Mouse (Mus musculus): ENCODE measurements around the gene Irf2bpl. TPM values are rescaled to one million over a fixed set of nuclear protein-coding genes. Genes with fewer than 3 reads are reported as not detected.
A peak's percentile ranks its signal among the peaks of the same experiment; 100 is the strongest.

Irf2bpl gene
- polyA plus RNA-seq, 1 experiment from 2014 or later, result 55.7 TPM

- no peak for ATAC-seq (ENCODE audit: insufficient number of reproducible peaks, insufficient read depth, low FRiP score, low TSS enrichment, low read depth)
- Histone ChIP-seq H3K9me3 (no peaks in the 10 kb centered on the region), H3K9ac (replicated peaks) (no peak overlapping the region), H3K27ac (no peak overlapping the region), H3K27me3 (peaks cover 34% of the 10 kb centered on the region), H3K4me1 (replicated peaks) (peaks cover 45% of the 10 kb centered on the region), H3K4me2 (no peak overlapping the region), H3K36me3 (no peaks in the 10 kb centered on the region), H3K4me3 (replicated peaks) (no peak overlapping the region)
- 59% methylated on average over 6 of the region's 6 CpGs for WGBS
These were observed 30.2 kb upstream of the Irf2bpl start for GRCm38 (mm10) chr12:86914756-86915155.

GRCm38 (mm10) chr12:86914351-86914750, 29.8 kb upstream of the Irf2bpl start:
- Histone ChIP-seq H3K27me3 (peaks cover 34% of the 10 kb centered on the region), H3K9me3 (no peaks in the 10 kb centered on the region), H3K4me3 (replicated peaks) (no peak overlapping the region), H3K4me1 (replicated peaks) (peaks cover 48% of the 10 kb centered on the region), H3K9ac (replicated peaks) (no peak overlapping the region), H3K4me2 (no peak overlapping the region), H3K36me3 (no peaks in the 10 kb centered on the region), H3K27ac (no peak overlapping the region)
- ATAC-seq (ENCODE audit: insufficient number of reproducible peaks, insufficient read depth, low FRiP score, low TSS enrichment, low read depth), result no peak
- 61% methylated on average over 2 of the region's 2 CpGs for WGBS

DNA sequence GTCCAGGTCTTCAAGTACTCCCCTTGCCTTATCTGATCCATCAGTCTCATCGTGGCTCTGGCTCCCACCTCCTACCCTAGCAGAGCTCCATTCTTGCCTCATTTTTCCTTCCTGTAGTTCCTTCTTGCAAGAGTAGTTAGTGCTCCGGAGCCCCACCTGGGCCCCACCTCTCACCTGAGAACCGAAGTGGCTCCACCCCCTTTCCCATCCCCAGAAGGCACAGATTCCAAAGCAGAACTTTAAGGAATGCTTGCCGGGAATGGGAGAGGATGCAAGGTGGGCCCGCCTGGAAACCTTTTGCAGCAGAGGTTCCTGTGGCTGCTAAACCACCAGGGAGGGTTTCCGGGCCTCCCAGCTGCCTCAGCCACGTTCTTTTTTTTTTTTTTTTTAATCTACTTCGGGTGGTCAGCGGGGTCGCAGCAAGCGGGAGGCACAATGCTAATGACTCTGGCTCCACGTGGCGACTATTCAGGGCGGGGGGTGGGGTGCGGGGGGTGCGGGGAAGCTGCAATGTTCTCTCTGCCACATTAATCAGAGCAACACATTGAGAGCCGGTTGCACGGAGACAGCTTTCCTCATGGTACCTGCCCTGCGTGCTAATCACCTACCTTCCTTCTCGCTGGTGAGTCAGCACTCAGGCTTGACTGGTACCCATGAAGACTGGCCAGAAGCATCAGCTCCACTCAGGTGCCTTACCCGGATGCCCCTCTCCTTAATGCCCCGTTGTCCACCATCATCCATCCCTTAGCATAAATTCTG, 27.9 kb upstream of the Irf2bpl start:
- H3K36me3 ChIP-seq, result no peaks in the 10 kb centered on the region
- 7% methylated on average over 22 of the region's 22 CpGs for WGBS
- H3K27me3 ChIP-seq, result peaks cover 38% of the 10 kb centered on the region
- no peaks in the 10 kb centered on the region for H3K9me3 ChIP-seq
- H3K4me1 ChIP-seq (replicated peaks), result peaks cover 34% of the 10 kb centered on the region
- H3K4me2 ChIP-seq, result peak overlapping the region; percentile 43
- H3K27ac ChIP-seq, result no peak overlapping the region
- no peak for ATAC-seq (ENCODE audit: insufficient number of reproducible peaks, insufficient read depth, low FRiP score, low TSS enrichment, low read depth)
- H3K9ac ChIP-seq (replicated peaks), result 0 out of 2 replicates have a peak overlapping the region, but pooled peaks have one; percentile 34
- peak overlapping the region; percentile 8; the same call in 1 of the 2 replicates for H3K4me3 ChIP-seq (replicated peaks)

DNA sequence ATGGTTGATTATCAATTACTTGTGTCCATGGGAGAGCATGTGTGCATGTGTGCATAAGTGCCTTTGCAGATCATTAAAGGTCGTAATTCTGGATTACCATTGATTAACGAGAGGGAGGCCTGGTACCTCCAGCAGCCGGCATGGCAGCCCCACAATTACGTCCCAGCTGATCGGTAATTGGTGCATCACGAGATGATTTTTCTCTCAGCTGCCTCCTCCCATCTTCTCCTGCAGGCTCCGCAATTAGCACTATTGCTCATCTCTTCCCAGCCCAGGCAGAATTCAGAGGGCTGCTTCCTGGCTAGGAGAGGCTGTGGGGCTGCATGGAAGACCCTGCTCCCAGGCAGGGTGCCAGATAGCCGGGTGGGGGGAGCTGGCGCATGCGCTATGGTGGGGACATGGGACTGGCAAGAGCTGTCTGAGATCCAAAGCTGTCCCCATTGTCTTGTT, 26.9 kb upstream of the Irf2bpl start:
- 20% methylated on average over 10 of the region's 10 CpGs for WGBS
- H3K4me1 ChIP-seq (replicated peaks), result peaks cover 35% of the 10 kb centered on the region
- H3K27me3 ChIP-seq, result peaks cover 41% of the 10 kb centered on the region
- H3K9me3 ChIP-seq, result no peaks in the 10 kb centered on the region
- H3K4me3 ChIP-seq (replicated peaks), result no peak overlapping the region
- no peak overlapping the region for H3K27ac ChIP-seq
- H3K9ac ChIP-seq (replicated peaks), result no peak overlapping the region; the same call in 1 of the 2 replicates
- peak overlapping the region; percentile 43; the same call in 1 of the 2 replicates for H3K4me2 ChIP-seq
- ATAC-seq (ENCODE audit: insufficient number of reproducible peaks, insufficient read depth, low FRiP score, low TSS enrichment, low read depth), result no peak
- no peaks in the 10 kb centered on the region for H3K36me3 ChIP-seq

DNA sequence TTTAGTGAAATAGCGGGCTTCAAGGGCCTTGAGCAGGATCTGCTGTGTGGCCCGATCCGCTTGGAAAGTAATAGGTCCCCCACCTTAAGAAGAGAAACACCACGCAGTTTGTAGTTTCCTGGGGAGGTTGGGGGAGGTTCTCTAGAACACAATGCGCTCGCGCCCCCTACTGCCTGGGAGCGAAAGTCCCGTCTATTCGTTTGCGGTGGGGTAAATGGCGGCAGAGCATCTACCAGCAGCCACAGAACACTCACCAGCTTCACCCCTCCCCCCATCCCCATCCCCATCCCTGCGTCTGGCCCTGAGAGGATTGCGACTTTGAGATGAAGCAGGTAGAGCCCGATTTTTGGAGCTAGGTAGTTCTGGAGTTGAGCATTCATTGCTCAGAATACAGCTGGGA, 21.8 kb upstream of the Irf2bpl start:
- Histone ChIP-seq H3K9me3 (no peaks in the 10 kb centered on the region), H3K4me3 (replicated peaks) (no peak overlapping the region), H3K4me2 (peak overlapping the region; percentile 13; the same call in 1 of the 2 replicates), H3K4me1 (replicated peaks) (peaks cover 44% of the 10 kb centered on the region), H3K27ac (no peak overlapping the region), H3K27me3 (peaks cover 7% of the 10 kb centered on the region; the same call in 1 of the 2 replicates), H3K36me3 (no peaks in the 10 kb centered on the region), H3K9ac (replicated peaks) (no peak overlapping the region)
- 2% methylated on average over 15 of the region's 15 CpGs for WGBS
- ATAC-seq (ENCODE audit: insufficient number of reproducible peaks, insufficient read depth, low FRiP score, low TSS enrichment, low read depth), result 0 out of 2 replicates have a peak, but pooled peaks have one; percentile 27

DNA sequence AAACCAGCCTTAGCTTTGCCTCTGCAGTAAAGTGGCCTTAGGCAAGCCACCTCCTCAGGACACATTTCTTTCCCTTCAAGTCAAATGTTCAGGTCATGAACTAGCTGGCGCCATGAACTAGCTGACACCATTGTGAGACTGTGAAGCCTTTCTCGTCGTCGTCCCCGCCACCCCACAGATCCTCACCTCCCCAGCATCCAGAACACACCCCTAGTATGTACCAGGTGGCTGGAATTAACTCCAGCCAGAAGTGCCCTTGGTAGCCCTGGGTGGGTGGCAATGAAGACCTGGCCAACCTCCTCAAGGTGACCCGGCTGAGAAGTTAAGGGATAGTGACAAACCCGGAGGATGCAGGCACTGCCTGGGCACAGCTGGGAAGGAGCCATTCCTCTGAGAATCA, 21.3 kb upstream of the Irf2bpl start:
- H3K9me3 ChIP-seq, result no peaks in the 10 kb centered on the region
- H3K36me3 ChIP-seq, result no peaks in the 10 kb centered on the region
- H3K4me1 ChIP-seq (replicated peaks), result peaks cover 44% of the 10 kb centered on the region
- peaks cover 7% of the 10 kb centered on the region; the same call in 1 of the 2 replicates for H3K27me3 ChIP-seq
- H3K27ac ChIP-seq, result peak overlapping the region; percentile 50; the same call in 1 of the 2 replicates
- ATAC-seq (ENCODE audit: insufficient number of reproducible peaks, insufficient read depth, low FRiP score, low TSS enrichment, low read depth), result no peak
- H3K4me3 ChIP-seq (replicated peaks), result no peak overlapping the region
- H3K9ac ChIP-seq (replicated peaks), result no peak overlapping the region
- peak overlapping the region; percentile 13; the same call in 1 of the 2 replicates for H3K4me2 ChIP-seq
- 61% methylated on average over 7 of the region's 7 CpGs for WGBS

DNA sequence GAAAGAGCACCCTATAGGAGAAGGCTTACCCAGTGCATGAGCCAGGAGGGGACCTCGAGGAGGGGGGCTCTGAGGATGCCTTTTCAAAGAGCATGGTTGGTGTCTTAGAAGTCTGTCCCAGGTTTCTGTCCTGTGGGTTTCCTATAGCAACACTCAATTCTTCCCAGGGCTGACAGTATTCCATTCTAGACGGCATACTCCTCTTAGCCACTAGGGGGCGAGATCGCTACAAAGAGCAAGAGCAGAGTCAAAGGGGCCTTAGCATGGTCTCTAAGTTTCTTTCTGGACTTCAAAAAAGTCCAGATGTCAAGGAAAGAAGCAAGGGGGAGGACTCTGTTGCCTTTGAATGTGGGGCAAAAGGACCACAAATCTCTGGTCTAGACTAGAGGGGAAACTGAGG, 20.6 kb upstream of the Irf2bpl start:
- WGBS, result 11% methylated on average over 4 of the region's 4 CpGs
- Histone ChIP-seq H3K4me3 (replicated peaks) (no peak overlapping the region), H3K4me2 (no peak overlapping the region), H3K27me3 (peaks cover 7% of the 10 kb centered on the region; the same call in 1 of the 2 replicates), H3K36me3 (no peaks in the 10 kb centered on the region), H3K9me3 (no peaks in the 10 kb centered on the region), H3K4me1 (replicated peaks) (peaks cover 48% of the 10 kb centered on the region), H3K27ac (no peak overlapping the region), H3K9ac (replicated peaks) (no peak overlapping the region)
- no peak for ATAC-seq (ENCODE audit: insufficient number of reproducible peaks, insufficient read depth, low FRiP score, low TSS enrichment, low read depth)

DNA sequence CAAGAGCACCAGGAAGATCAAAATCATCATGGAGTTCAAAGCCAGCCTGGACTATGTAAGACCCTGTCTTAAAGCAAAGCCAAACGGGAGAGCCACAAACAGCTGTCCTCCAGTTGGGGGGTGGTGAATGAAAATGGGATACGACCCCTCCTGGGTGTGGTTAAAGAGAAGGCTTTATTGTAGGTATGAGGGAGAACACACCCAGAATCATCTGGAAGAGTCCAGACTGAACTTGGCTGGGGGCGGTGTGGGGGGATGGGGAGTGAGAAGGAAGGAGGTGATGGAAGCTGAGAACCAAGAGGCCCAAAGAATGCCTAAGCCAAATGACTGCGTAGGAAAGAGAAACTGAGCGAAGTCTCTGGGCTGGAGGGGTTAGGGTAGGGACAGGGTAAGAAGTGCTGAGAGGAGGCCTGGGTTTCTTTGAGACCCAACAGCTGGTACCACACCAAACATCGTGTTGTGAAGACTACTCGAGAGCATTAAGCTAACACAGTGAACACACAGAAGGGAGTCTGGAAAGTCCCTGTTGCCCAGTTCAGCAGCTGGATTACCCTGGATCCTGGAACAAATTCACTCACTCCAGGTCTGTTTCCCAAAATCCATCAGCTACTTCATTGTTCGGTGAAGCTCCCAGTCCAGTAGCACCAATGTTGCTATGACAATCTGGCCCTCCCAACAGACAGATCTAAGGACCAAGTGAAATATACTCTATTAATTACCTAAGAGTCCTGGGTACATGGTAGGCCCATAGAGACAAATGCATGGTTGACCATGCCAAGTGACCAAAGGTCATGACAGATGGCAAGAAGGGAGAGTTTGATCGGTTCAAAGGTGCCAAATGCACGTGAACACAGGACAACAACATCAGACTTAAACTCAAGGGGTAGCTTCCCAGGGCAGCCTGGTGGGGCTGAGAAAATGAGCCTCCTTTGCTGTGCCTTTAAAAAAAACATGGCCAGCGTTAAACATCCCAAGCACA, 19.5 kb upstream of the Irf2bpl start:
- no peak overlapping the region for H3K4me2 ChIP-seq
- WGBS, result 77% methylated on average over 11 of the region's 11 CpGs
- peaks cover 7% of the 10 kb centered on the region; the same call in 1 of the 2 replicates for H3K27me3 ChIP-seq
- H3K9me3 ChIP-seq, result no peaks in the 10 kb centered on the region
- ATAC-seq (ENCODE audit: insufficient number of reproducible peaks, insufficient read depth, low FRiP score, low TSS enrichment, low read depth), result no peak
- no peak overlapping the region for H3K4me3 ChIP-seq (replicated peaks)
- H3K36me3 ChIP-seq, result no peaks in the 10 kb centered on the region
- H3K9ac ChIP-seq (replicated peaks), result no peak overlapping the region
- no peak overlapping the region for H3K27ac ChIP-seq
- peaks cover 51% of the 10 kb centered on the region for H3K4me1 ChIP-seq (replicated peaks)

DNA sequence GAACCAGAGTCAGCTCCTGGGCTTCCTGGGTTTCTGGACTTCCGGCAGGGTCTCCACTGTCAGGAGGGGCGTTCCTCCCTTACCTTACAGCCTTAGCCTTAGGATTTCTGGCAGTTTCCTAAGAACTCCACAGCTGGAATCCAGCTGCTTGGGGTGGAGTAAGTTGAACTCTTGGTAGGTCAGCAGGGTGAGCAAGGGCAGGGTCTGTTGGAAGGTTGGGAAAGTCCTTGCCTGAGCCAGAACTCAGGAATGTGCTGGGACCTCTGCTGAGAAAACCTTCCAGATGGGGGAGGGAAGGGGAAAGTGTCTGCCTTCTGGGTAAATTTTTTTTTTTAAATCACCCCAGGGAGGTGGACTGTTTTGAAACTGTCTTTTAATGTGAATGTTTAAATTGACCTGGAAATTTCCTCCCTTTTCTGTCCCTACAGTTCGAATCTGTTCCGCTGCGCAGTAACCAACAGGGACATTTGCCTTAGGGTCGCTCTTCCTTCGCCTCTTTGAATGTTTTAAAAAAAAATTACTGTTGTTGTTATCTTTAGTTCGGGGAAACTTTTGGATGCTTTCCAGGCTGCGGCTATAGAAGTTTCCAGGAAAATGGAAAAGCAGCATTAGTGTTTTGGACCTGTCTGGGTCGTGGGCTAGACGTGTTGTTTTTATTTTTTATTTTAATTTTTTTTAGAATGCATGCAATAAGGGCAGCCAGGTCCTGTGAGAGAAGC, 15.0 kb upstream of the Irf2bpl start:
- peak overlapping the region; percentile 99 for H3K27ac ChIP-seq
- no peak for ATAC-seq (ENCODE audit: insufficient number of reproducible peaks, insufficient read depth, low FRiP score, low TSS enrichment, low read depth)
- no peaks in the 10 kb centered on the region for H3K36me3 ChIP-seq
- no peaks in the 10 kb centered on the region for H3K9me3 ChIP-seq
- peak overlapping the region; percentile 23 for H3K4me2 ChIP-seq
- H3K4me3 ChIP-seq (replicated peaks), result no peak overlapping the region
- peaks cover 74% of the 10 kb centered on the region for H3K4me1 ChIP-seq (replicated peaks)
- no peaks in the 10 kb centered on the region for H3K27me3 ChIP-seq
- H3K9ac ChIP-seq (replicated peaks), result 0 out of 2 replicates have a peak overlapping the region, but pooled peaks have one; percentile 2
- WGBS, result 50% methylated on average over 11 of the region's 11 CpGs

- Histone ChIP-seq H3K36me3 (no peaks in the 10 kb centered on the region), H3K27ac (peak overlapping the region; percentile 99), H3K9ac (replicated peaks) (no peak overlapping the region), H3K4me2 (no peak overlapping the region), H3K9me3 (no peaks in the 10 kb centered on the region), H3K4me3 (replicated peaks) (no peak overlapping the region), H3K27me3 (no peaks in the 10 kb centered on the region), H3K4me1 (replicated peaks) (peaks cover 70% of the 10 kb centered on the region)
- 55% methylated on average over 3 of the region's 3 CpGs for WGBS
- ATAC-seq (ENCODE audit: insufficient number of reproducible peaks, insufficient read depth, low FRiP score, low TSS enrichment, low read depth), result no peak
These were observed 13.8 kb upstream of the Irf2bpl start for GRCm38 (mm10) chr12:86898448-86898847.
